Mouse (Mus musculus): ENCODE results near the gene Rbfox1. TPM values are rescaled to one million over a fixed set of nuclear protein-coding genes. Genes with fewer than 3 reads are reported as not detected.

The Rbfox1 gene
- total and polyA plus RNA-seq, 3 experiments: not detected

- no peaks in the 10 kb centered on the region for H3K9me3 ChIP-seq (replicated peaks; ENCODE audit: insufficient read depth, low read length)
- no peak overlapping the region for H3K27ac ChIP-seq (ENCODE audit: control insufficient read depth, low read depth, low read length)
- no peaks in the 10 kb centered on the region for H3K79me2 ChIP-seq (ENCODE audit: control insufficient read depth, insufficient read depth, low read length, poor library complexity)
- H3K4me1 ChIP-seq (ENCODE audit: control insufficient read depth in 1 of 2, insufficient read depth in 2 of 2, low read length in 2 of 2): no peaks in the 10 kb centered on the region
- H3K27me3 ChIP-seq (ENCODE audit: control insufficient read depth in 1 of 2, insufficient read depth in 2 of 2, low read length in 2 of 2): no peaks in the 10 kb centered on the region
- no peak for DNase-seq (ENCODE audit: low read depth, low spot score)
- no peak overlapping the region for H3K9ac ChIP-seq (ENCODE audit: control insufficient read depth, low read depth, low read length, poor library complexity, severe bottlenecking)
- no peak overlapping the region for H3K4me3 ChIP-seq (ENCODE audit: control insufficient read depth in 1 of 2, insufficient read depth in 1 of 2, low read depth in 2 of 2, low read length in 2 of 2)
- TF ChIP-seq MYB (IDR thresholded peaks at IDR 0.05; ENCODE audit: low read depth, low read length) (no peak), USF2 (IDR thresholded peaks at IDR 0.05; ENCODE audit: borderline replicate concordance in 1 of 2, insufficient read depth in 1 of 2, low read depth in 1 of 2, low read length in 2 of 2) (no peak), MAX (IDR thresholded peaks at IDR 0.05; ENCODE audit: low read length) (no peak)
- no peaks in the 10 kb centered on the region for H3K36me3 ChIP-seq (ENCODE audit: control insufficient read depth in 1 of 2, insufficient read depth in 2 of 2, low read length in 2 of 2)
Observed at GRCm38 (mm10) chr16:7090205-7090604, 1205.0 kb downstream of the Rbfox1 start.

GRCm38 (mm10) chr16:7092811-7093210 is 1207.7 kb downstream of the Rbfox1 start:
- Histone ChIP-seq H3K27ac (ENCODE audit: control insufficient read depth, low read depth, low read length) (no peak overlapping the region), H3K4me1 (ENCODE audit: control insufficient read depth in 1 of 2, insufficient read depth in 2 of 2, low read length in 2 of 2) (no peaks in the 10 kb centered on the region), H3K9ac (ENCODE audit: control insufficient read depth, low read depth, low read length, poor library complexity, severe bottlenecking) (no peak overlapping the region), H3K36me3 (ENCODE audit: control insufficient read depth in 1 of 2, insufficient read depth in 2 of 2, low read length in 2 of 2) (no peaks in the 10 kb centered on the region), H3K79me2 (ENCODE audit: control insufficient read depth, insufficient read depth, low read length, poor library complexity) (no peaks in the 10 kb centered on the region), H3K9me3 (replicated peaks; ENCODE audit: insufficient read depth, low read length) (no peaks in the 10 kb centered on the region), H3K27me3 (ENCODE audit: control insufficient read depth in 1 of 2, insufficient read depth in 2 of 2, low read length in 2 of 2) (no peaks in the 10 kb centered on the region), H3K4me3 (ENCODE audit: control insufficient read depth in 1 of 2, insufficient read depth in 1 of 2, low read depth in 2 of 2, low read length in 2 of 2) (no peak overlapping the region)
- TF ChIP-seq MAFK (IDR thresholded peaks at IDR 0.05; ENCODE audit: borderline replicate concordance, low read depth, low read length) (no peak), RCOR1 (IDR thresholded peaks at IDR 0.05; ENCODE audit: low read depth, low read length) (no peak), MEF2A (IDR thresholded peaks at IDR 0.05; ENCODE audit: extremely low read depth, insufficient replicate concordance, low read depth, low read length, poor library complexity, severe bottlenecking) (no peak), EP300 (IDR thresholded peaks at IDR 0.05; ENCODE audit: low read depth in 1 of 2, low read length in 2 of 2) (no peak), UBTF (IDR thresholded peaks at IDR 0.05; ENCODE audit: borderline replicate concordance, insufficient read depth, low read depth, low read length) (no peak), ZNF384 (IDR thresholded peaks at IDR 0.05; ENCODE audit: low read depth, low read length) (no peak), CHD1 (IDR thresholded peaks at IDR 0.05; ENCODE audit: low read depth, low read length) (no peak), TBP (IDR thresholded peaks at IDR 0.05; ENCODE audit: low read depth, low read length) (no peak), CTCF (IDR thresholded peaks at IDR 0.05 in 2 of 3, conservative IDR thresholded peaks at IDR 0.05 in 1 of 3; ENCODE audit: control insufficient read depth in 1 of 3, insufficient read depth in 1 of 3, low read depth in 2 of 3, low read length in 3 of 3, poor library complexity in 1 of 3, severe bottlenecking in 1 of 3) (no peak), MYC (IDR thresholded peaks at IDR 0.05; ENCODE audit: low read depth, low read length) (no peak), ELF1 (IDR thresholded peaks at IDR 0.05; ENCODE audit: low read depth, low read length) (no peak), SMC3 (IDR thresholded peaks at IDR 0.05; ENCODE audit: low read depth, low read length) (no peak), NRF1 (IDR thresholded peaks at IDR 0.05; ENCODE audit: insufficient read depth, low read depth, low read length, poor library complexity, severe bottlenecking) (no peak), MXI1 (IDR thresholded peaks at IDR 0.05; ENCODE audit: low read depth, low read length) (no peak), HCFC1 (IDR thresholded peaks at IDR 0.05; ENCODE audit: low read depth, low read length) (no peak), ETS1 (IDR thresholded peaks at IDR 0.05; ENCODE audit: low read depth, low read length) (no peak), BHLHE40 (IDR thresholded peaks at IDR 0.05; ENCODE audit: borderline replicate concordance, low read depth, low read length) (no peak), E2F4 (IDR thresholded peaks at IDR 0.05; ENCODE audit: borderline replicate concordance, low read depth, low read length) (no peak), TAL1 (IDR thresholded peaks at IDR 0.05; ENCODE audit: low read length) (no peak), KAT2A (conservative IDR thresholded peaks at IDR 0.05; ENCODE audit: low read depth, low read length) (no peak)
- DNase-seq (ENCODE audit: low read depth, low spot score): no peak
